Comparison of ENCODE assay signal across 13 mouse cellular contexts in genomic region chr8:81353460-81353859, GRCm38 (mm10).
"Had no signal": no experiment of that assay in that cellular context is flagged by ENCODE, and none has a peak within 500 bp of the region (broad histone marks: within the 10 kb centered on the region; RNA-seq: fewer than 3 reads in every experiment).

No protein-coding gene starts in this region.

- H3K36me3 ChIP-seq: limb, embryonic 13.5 days; liver, embryonic 15.5 days; lung, embryonic 15.5 days; midbrain, embryonic 13.5 days; neural tube, embryonic 15.5 days had no signal

- H3K4me1 ChIP-seq: limb, embryonic 13.5 days; liver, embryonic 15.5 days; lung, embryonic 15.5 days; midbrain, embryonic 13.5 days; neural tube, embryonic 15.5 days had no signal

- H3K27ac ChIP-seq: limb, embryonic 13.5 days; liver, embryonic 15.5 days; lung, embryonic 15.5 days; midbrain, embryonic 13.5 days; neural tube, embryonic 15.5 days; stomach, postnatal 0 days had no signal

- H3K4me2 ChIP-seq: limb, embryonic 13.5 days; liver, embryonic 15.5 days; lung, embryonic 15.5 days; midbrain, embryonic 13.5 days; neural tube, embryonic 15.5 days had no signal

- H3K4me3 ChIP-seq: limb, embryonic 13.5 days; liver, embryonic 15.5 days; lung, embryonic 15.5 days; midbrain, embryonic 13.5 days; myocyte; neural tube, embryonic 15.5 days had no signal

- ATAC-seq: intestine, postnatal 0 days; midbrain, embryonic 13.5 days had no signal

- DNase-seq: kidney, adult 8-10 months; kidney, postnatal 25 days; left cerebral cortex, postnatal 4 days; lung, postnatal 14 days; thymus, postnatal 4 days had no signal

- H3K9ac ChIP-seq: limb, embryonic 13.5 days; liver, embryonic 15.5 days; lung, embryonic 15.5 days; midbrain, embryonic 13.5 days; neural tube, embryonic 15.5 days had no signal

- H3K9me3 ChIP-seq: limb, embryonic 13.5 days; liver, embryonic 15.5 days; lung, embryonic 15.5 days; midbrain, embryonic 13.5 days; neural tube, embryonic 15.5 days had no signal

- H3K27me3 ChIP-seq: limb, embryonic 13.5 days; liver, embryonic 15.5 days; lung, embryonic 15.5 days; midbrain, embryonic 13.5 days; neural tube, embryonic 15.5 days had no signal
